Mouse (Mus musculus): ENCODE results near the gene Grm1.

DNA sequence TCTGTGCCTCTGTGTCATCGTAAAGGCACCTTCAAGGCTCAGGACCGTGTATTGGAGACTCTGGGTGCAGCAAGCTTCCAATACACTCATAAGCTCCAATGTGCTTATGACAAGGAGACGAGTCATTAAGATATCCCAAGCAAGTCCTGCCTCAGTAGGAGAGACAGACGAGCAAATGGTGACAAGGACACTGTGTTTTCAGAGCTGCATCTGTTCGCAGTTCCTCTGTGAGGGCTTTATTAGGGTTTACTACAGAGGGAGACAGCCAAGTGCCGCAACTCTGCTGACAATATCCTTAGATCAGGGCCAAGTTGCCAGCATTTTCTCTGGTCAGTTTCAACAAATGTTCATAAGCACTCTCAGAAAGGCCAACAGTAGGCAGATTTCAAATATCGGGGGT, 32.8 kb downstream of the Grm1 start:
- no peak for TF ChIP-seq GATA1 (IDR thresholded peaks at IDR 0.05; ENCODE audit: borderline replicate concordance, low read length)
- TF ChIP-seq FLI1 (IDR thresholded peaks at IDR 0.05; ENCODE audit: low read length): no peak
